Mouse (Mus musculus): ENCODE measurements around the gene Hbb-bh1.

DNA sequence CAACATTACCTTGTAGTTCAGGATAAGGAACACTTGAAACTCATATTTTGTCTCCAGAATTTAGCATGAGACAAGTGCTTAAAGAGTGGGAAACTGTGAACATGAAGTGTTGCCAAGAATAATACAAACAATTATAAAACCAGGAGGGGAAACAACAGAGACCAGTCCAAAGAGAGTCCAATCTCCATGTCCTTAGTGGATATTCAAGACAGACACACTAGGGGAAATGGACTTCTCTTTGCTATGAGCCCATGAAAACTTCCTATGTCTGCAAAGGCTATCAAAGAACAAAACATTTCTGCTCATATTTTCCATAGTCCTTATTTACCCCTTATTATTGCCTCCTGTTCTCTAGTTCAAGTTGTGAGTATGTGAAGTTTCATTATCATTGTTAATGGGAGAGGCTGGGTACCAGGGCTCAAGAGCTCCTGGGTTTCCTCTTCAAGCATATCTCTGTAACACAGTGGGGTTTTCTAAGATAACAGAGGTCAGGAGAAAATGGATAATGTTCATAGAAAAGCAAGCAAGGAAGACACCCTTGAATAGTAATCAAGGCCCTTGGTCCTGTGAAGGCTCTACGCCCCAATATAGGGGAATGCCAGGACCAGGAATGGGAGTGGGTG, 31.6 kb downstream of the Hbb-bh1 start:
- TF ChIP-seq GATA1 (IDR thresholded peaks at IDR 0.05; ENCODE audit: borderline replicate concordance, low read length) = no peak
- TF ChIP-seq FLI1 (IDR thresholded peaks at IDR 0.05; ENCODE audit: low read length) = no peak

Measured in megakaryocyte, embryonic 14.5 days (primary cell).